Mouse (Mus musculus): ENCODE measurements around the gene 9030612E09Rik. TPM values are rescaled to one million over a fixed set of nuclear protein-coding genes. Genes with fewer than 3 reads are reported as not detected.

The 9030612E09Rik gene
- total and polyA plus RNA-seq, 3 experiments, result not detected

- no peaks in the 10 kb centered on the region for H3K27me3 ChIP-seq (ENCODE audit: insufficient read depth, low read length)
- no peaks in the 10 kb centered on the region; the same call in 1 of the 2 replicates for H3K4me1 ChIP-seq (ENCODE audit: insufficient read depth, low read depth, low read length)
- TF ChIP-seq CTCF (IDR thresholded peaks at IDR 0.05; ENCODE audit: low read depth, low read length) (no peak), GATA1 (IDR thresholded peaks at IDR 0.05; ENCODE audit: borderline replicate concordance, low read length) (no peak), TAL1 (conservative IDR thresholded peaks at IDR 0.05; ENCODE audit: low read depth, low read length) (no peak), GATA2 (IDR thresholded peaks at IDR 0.05; ENCODE audit: borderline replicate concordance, low read depth, low read length) (no peak), POLR2AphosphoS5 (IDR thresholded peaks at IDR 0.05; ENCODE audit: insufficient replicate concordance, low read depth, low read length) (no peak)
- H3K9me3 ChIP-seq (replicated peaks), result no peaks in the 10 kb centered on the region
- peak within 1 kb of the TSS; percentile 82 for H3K4me3 ChIP-seq (ENCODE audit: low read depth, low read length)
- ATAC-seq (ENCODE audit: extremely low read depth, insufficient number of reproducible peaks, low FRiP score, poor library complexity, severe bottlenecking) (peak; percentile 78), DNase-seq (ENCODE audit: low spot score) (peak; percentile 55)
- H3K36me3 ChIP-seq (replicated peaks), result no peaks in the 10 kb centered on the region
Measured at GRCm38 (mm10) chr10:43220910-43221625, 46.6 kb downstream of the 9030612E09Rik start, which contains the start of gene Pdss2. TSS of gene Pdss2 (plus strand) at chr10:43221486.

GRCm38 (mm10) chr10:43221659-43222058, 47.2 kb downstream of the 9030612E09Rik start:
- Histone ChIP-seq H3K27me3 (ENCODE audit: insufficient read depth, low read length) (no peaks in the 10 kb centered on the region), H3K36me3 (replicated peaks) (peaks cover 3% of the 10 kb centered on the region), H3K9me3 (replicated peaks) (no peaks in the 10 kb centered on the region), H3K4me1 (ENCODE audit: insufficient read depth, low read depth, low read length) (no peaks in the 10 kb centered on the region; the same call in 1 of the 2 replicates), H3K4me3 (ENCODE audit: low read depth, low read length) (peak overlapping the region; percentile 82)
- TF ChIP-seq GATA2 (IDR thresholded peaks at IDR 0.05; ENCODE audit: borderline replicate concordance, low read depth, low read length) (no peak), CTCF (IDR thresholded peaks at IDR 0.05; ENCODE audit: low read depth, low read length) (no peak), POLR2AphosphoS5 (IDR thresholded peaks at IDR 0.05; ENCODE audit: insufficient replicate concordance, low read depth, low read length) (no peak), TAL1 (conservative IDR thresholded peaks at IDR 0.05; ENCODE audit: low read depth, low read length) (no peak), GATA1 (IDR thresholded peaks at IDR 0.05; ENCODE audit: borderline replicate concordance, low read length) (no peak)
- ATAC-seq (ENCODE audit: extremely low read depth, insufficient number of reproducible peaks, low FRiP score, poor library complexity, severe bottlenecking) (no peak), DNase-seq (ENCODE audit: low spot score) (peak; percentile 1)

- Histone ChIP-seq H3K4me3 (ENCODE audit: low read depth, low read length) (no peak overlapping the region), H3K9me3 (replicated peaks) (no peaks in the 10 kb centered on the region), H3K36me3 (replicated peaks) (peaks cover 10% of the 10 kb centered on the region), H3K27me3 (ENCODE audit: insufficient read depth, low read length) (no peaks in the 10 kb centered on the region), H3K4me1 (ENCODE audit: insufficient read depth, low read depth, low read length) (no peaks in the 10 kb centered on the region; the same call in 1 of the 2 replicates)
- TF ChIP-seq CTCF (IDR thresholded peaks at IDR 0.05; ENCODE audit: low read depth, low read length), result no peak
- TF ChIP-seq GATA1 (IDR thresholded peaks at IDR 0.05; ENCODE audit: borderline replicate concordance, low read length), result no peak
- TF ChIP-seq GATA2 (IDR thresholded peaks at IDR 0.05; ENCODE audit: borderline replicate concordance, low read depth, low read length), result no peak
- TF ChIP-seq POLR2AphosphoS5 (IDR thresholded peaks at IDR 0.05; ENCODE audit: insufficient replicate concordance, low read depth, low read length), result no peak
- TF ChIP-seq TAL1 (conservative IDR thresholded peaks at IDR 0.05; ENCODE audit: low read depth, low read length), result no peak
- no peak for DNase-seq (ENCODE audit: low spot score)
- no peak for ATAC-seq (ENCODE audit: extremely low read depth, insufficient number of reproducible peaks, low FRiP score, poor library complexity, severe bottlenecking)
Measured at GRCm38 (mm10) chr10:43223391-43223790, 48.9 kb downstream of the 9030612E09Rik start.

Other genes starting within 250 kb of the 9030612E09Rik start
- gene Sobp, start 174 bp upstream of the 9030612E09Rik start, total RNA-seq (2014; fragmentation: Nextera tagmentation), result not detected in 2 replicates
- under 0.01 TPM in 1 of 2 replicates, not detected in the other for gene Sobp, start 174 bp upstream of the 9030612E09Rik start, total RNA-seq (2017)
- not detected in 2 replicates for gene Sobp, start 174 bp upstream of the 9030612E09Rik start, polyA plus RNA-seq (2012)
- gene Pdss2, start 46.8 kb downstream of the 9030612E09Rik start, total RNA-seq (2014; fragmentation: Nextera tagmentation), result 4.8 and 5.9 TPM in 2 replicates
- 10.8 and 11.4 TPM in 2 replicates for gene Pdss2, start 46.8 kb downstream of the 9030612E09Rik start, total RNA-seq (2017)
- gene Pdss2, start 46.8 kb downstream of the 9030612E09Rik start, polyA plus RNA-seq (2012), result 2.8 and 3.8 TPM in 2 replicates

All from G1E (cell line).